Mouse (Mus musculus): Measurements from ENCODE around the gene Bsdc1.

GRCm38 (mm10) chr4:129516925-129517324, 55.5 kb downstream of the Bsdc1 start:
- TF ChIP-seq CTCF (IDR thresholded peaks at IDR 0.05), result no peak
- no peak for TF ChIP-seq POLR2A (IDR thresholded peaks at IDR 0.05; ENCODE audit: insufficient read depth, low read depth, low read length)
- TF ChIP-seq EP300 (IDR thresholded peaks at IDR 0.05; ENCODE audit: insufficient read depth, low read depth, low read length), result no peak

Data from heart, adult 2 months (tissue).